Mouse (Mus musculus) ES-E14 (cell line): ENCODE results near the gene Col28a1. TPM values are rescaled to one million over a fixed set of nuclear protein-coding genes. Genes with fewer than 3 reads are reported as not detected.

Source experiments
- DNase-seq: peaks from one replicate; pipeline ENCODE4 v3.0.0-alpha.2; 2013; ENCODE audit warnings: low read depth, low spot score
- H3K27ac ChIP-seq: 2 replicates; pipeline ENCODE4 v1.5.1; 2012; ENCODE audit warnings: low read depth, mild to moderate bottlenecking, low read length, moderate library complexity, mixed read lengths; ENCODE audit not compliant: poor library complexity, insufficient read depth, severe bottlenecking
- H3K36me3 ChIP-seq: 2 replicates; pipeline ENCODE4 v1.6.1; 2012; ENCODE audit warnings: mild to moderate bottlenecking, low read length, moderate library complexity, mixed read lengths; ENCODE audit not compliant: control insufficient read depth, poor library complexity, insufficient read depth, severe bottlenecking
- H3K4me1 ChIP-seq, 2 experiments: fragments of 150-350 bp in 1 of 2; sonication (generic) in 1 of 2; 2 replicates each; pipeline ENCODE4 v1.6.1; 2012; ENCODE audit warnings: low read length in 2 of 2, mild to moderate bottlenecking in 1 of 2, mixed read lengths in 1 of 2; ENCODE audit not compliant: control insufficient read depth in 2 of 2, insufficient read depth in 2 of 2, poor library complexity in 1 of 2
- H3K4me3 ChIP-seq, 2 experiments: fragments of 150-350 bp in 1 of 2; sonication (generic) in 1 of 2; 2 replicates each; pipeline ENCODE4 v1.5.1; 2012; ENCODE audit warnings: low read length in 2 of 2, low read depth in 1 of 2, mild to moderate bottlenecking in 1 of 2, mixed read lengths in 1 of 2; ENCODE audit not compliant: insufficient read depth in 1 of 2, poor library complexity in 1 of 2, severe bottlenecking in 1 of 2
- H3K9ac ChIP-seq: 2 replicates; pipeline ENCODE4 v1.6.1; 2012; ENCODE audit warnings: low read depth, mild to moderate bottlenecking, low read length, mixed read lengths; ENCODE audit not compliant: poor library complexity, insufficient read depth, severe bottlenecking
- H3K9me3 ChIP-seq: fragments of 150-350 bp; sonication (generic); 2 replicates; pipeline ENCODE4 v1.6.1; 2012; ENCODE audit warnings: low read depth, mild to moderate bottlenecking, low read length; ENCODE audit not compliant: control insufficient read depth, insufficient read depth
- CHD2 ChIP-seq: IDR thresholded peaks from 2 replicates; pipeline ENCODE4 v1.6.1; 2014; ENCODE audit warnings: mild to moderate bottlenecking, low read depth, low read length, inconsistent platforms
- HCFC1 ChIP-seq: IDR thresholded peaks from 2 replicates; pipeline ENCODE4 v1.6.1; 2012; ENCODE audit warnings: low read length, inconsistent platforms, borderline replicate concordance; ENCODE audit not compliant: insufficient read depth
- MAFK ChIP-seq: IDR thresholded peaks from 2 replicates; pipeline ENCODE4 v1.6.1; 2014; ENCODE audit warnings: mild to moderate bottlenecking, low read depth, low read length, inconsistent platforms; ENCODE audit not compliant: insufficient read depth
- ZC3H11A ChIP-seq: IDR thresholded peaks from 2 replicates; pipeline ENCODE4 v1.6.1; 2012; ENCODE audit warnings: low read depth, mild to moderate bottlenecking, inconsistent platforms, low read length, borderline replicate concordance
- ZNF384 ChIP-seq: IDR thresholded peaks from 2 replicates; pipeline ENCODE4 v1.6.1; 2012; ENCODE audit warnings: low read depth, low read length, inconsistent platforms
- in situ Hi-C, 2 experiments: fragments of 600-800 bp; cut with MboI; formaldehyde crosslinking; loops; one replicate each; pipeline ENCODE4 v1.15.1; 2025; ENCODE audit warnings: low sequenced_read_pairs in 2 of 2, inconsistent platforms in 1 of 2; ENCODE audit not compliant: unreplicated experiment in 2 of 2
- total RNA-seq: library from RNA; depleted of rRNA; stranded (reverse); fragments of 300-350 nt; gene quantifications from 2 replicates; pipeline ENCODE4 v1.2.3, GENCODE M21; 2012

Gene Col28a1
- total RNA-seq, 1 experiment, result not detected

- no peak for DNase-seq
- Histone ChIP-seq H3K9me3 (no peaks in the 10 kb centered on the region), H3K9ac (no peak overlapping the region), H3K36me3 (no peaks in the 10 kb centered on the region), H3K4me3 (no peak overlapping the region), H3K27ac (no peak overlapping the region), H3K4me1 (no peaks in the 10 kb centered on the region)
- no peak for TF ChIP-seq CHD2
- no peak for TF ChIP-seq ZC3H11A
- no peak for TF ChIP-seq MAFK
- TF ChIP-seq HCFC1, result no peak
- TF ChIP-seq ZNF384, result no peak
- in situ Hi-C loops, result no loop called here
These were observed 123.4 kb downstream of the Col28a1 start for GRCm38 (mm10) chr6:8068979-8069378.

GRCm38 (mm10) chr6:8068394-8068793 is 124.0 kb downstream of the Col28a1 start:
- no peaks in the 10 kb centered on the region for H3K9me3 ChIP-seq
- in situ Hi-C loops, result no loop called here
- no peaks in the 10 kb centered on the region for H3K4me1 ChIP-seq
- H3K9ac ChIP-seq, result no peak overlapping the region
- H3K36me3 ChIP-seq, result no peaks in the 10 kb centered on the region
- H3K27ac ChIP-seq, result no peak overlapping the region
- DNase-seq, result no peak
- no peak overlapping the region for H3K4me3 ChIP-seq
- TF ChIP-seq ZNF384 (no peak), ZC3H11A (no peak), MAFK (no peak), CHD2 (no peak), HCFC1 (no peak)

GRCm38 (mm10) chr6:8067124-8067523 is 125.3 kb downstream of the Col28a1 start:
- no peak overlapping the region for H3K27ac ChIP-seq
- DNase-seq, result no peak
- H3K36me3 ChIP-seq, result no peaks in the 10 kb centered on the region
- in situ Hi-C loops, result no loop called here
- no peaks in the 10 kb centered on the region for H3K4me1 ChIP-seq
- H3K4me3 ChIP-seq, result no peak overlapping the region
- H3K9me3 ChIP-seq, result no peaks in the 10 kb centered on the region
- H3K9ac ChIP-seq, result no peak overlapping the region
- TF ChIP-seq ZC3H11A (no peak), ZNF384 (no peak), HCFC1 (no peak), CHD2 (no peak), MAFK (no peak)

- TF ChIP-seq MAFK, result no peak
- TF ChIP-seq ZC3H11A, result 0 out of 2 replicates have a peak, but pooled peaks have one; percentile 27
- TF ChIP-seq HCFC1, result no peak
- no peak for TF ChIP-seq ZNF384
- TF ChIP-seq CHD2, result no peak
- peak; percentile 7 for DNase-seq
- H3K4me1 ChIP-seq, result no peaks in the 10 kb centered on the region
- H3K36me3 ChIP-seq, result no peaks in the 10 kb centered on the region
- in situ Hi-C loops, result no loop called here
- H3K27ac ChIP-seq, result no peak overlapping the region
- no peaks in the 10 kb centered on the region for H3K9me3 ChIP-seq
- no peak overlapping the region for H3K4me3 ChIP-seq
- no peak overlapping the region for H3K9ac ChIP-seq
These were observed 126.2 kb downstream of the Col28a1 start for GRCm38 (mm10) chr6:8066208-8066607.

GRCm38 (mm10) chr6:8059199-8059598 is 133.2 kb downstream of the Col28a1 start:
- TF ChIP-seq CHD2 (no peak), HCFC1 (no peak), ZNF384 (no peak), MAFK (no peak), ZC3H11A (no peak)
- DNase-seq, result no peak
- H3K9me3 ChIP-seq, result no peaks in the 10 kb centered on the region
- H3K27ac ChIP-seq, result no peak overlapping the region
- H3K9ac ChIP-seq, result no peak overlapping the region
- H3K36me3 ChIP-seq, result no peaks in the 10 kb centered on the region
- H3K4me1 ChIP-seq, result no peaks in the 10 kb centered on the region
- in situ Hi-C loops, result no loop called here
- H3K4me3 ChIP-seq, result no peak overlapping the region
